Mouse (Mus musculus) intestine, embryonic 14.5 days (tissue): Measurements from ENCODE around the gene Higd1c. TPM values are rescaled to one million over a fixed set of nuclear protein-coding genes. Genes with fewer than 3 reads are reported as not detected.
"Not testable (repeated sequence)": the region's sequence is repeated elsewhere in the genome, so short reads cannot be mapped to it uniquely, and the experiment has no call there.

Experiments
- ATAC-seq: fragments of 200-750 bp; cut with Nextera tagmentation; replicated peaks from 2 replicates; pipeline ENCODE4 v1.8.0; 2017; ENCODE audit warnings: low read depth, moderate number of reproducible peaks, moderate TSS enrichment, moderate library complexity; ENCODE audit not compliant: low FRiP score, low TSS enrichment
- DNase-seq: peaks from one replicate; pipeline ENCODE4 v3.0.0-alpha.2; 2018; ENCODE audit warnings: low spot score
- H3K27ac ChIP-seq: fragments of 300-500 bp; sonication (generic); 2 replicates; pipeline ENCODE4 v1.5.1; 2014; ENCODE audit warnings: low read depth, mild to moderate bottlenecking, control low read depth
- H3K27me3 ChIP-seq: fragments of 300-500 bp; sonication (generic); replicated peaks from 2 replicates; pipeline ENCODE4 v1.6.1; 2014; ENCODE audit warnings: low read length, control low read depth; ENCODE audit not compliant: control insufficient read depth, insufficient read depth
- H3K36me3 ChIP-seq: fragments of 300-500 bp; sonication (generic); 2 replicates; pipeline ENCODE4 v1.6.1; 2014; ENCODE audit warnings: low read length, control low read depth; ENCODE audit not compliant: control insufficient read depth, insufficient read depth
- H3K4me1 ChIP-seq: fragments of 300-500 bp; sonication (generic); replicated peaks from 2 replicates; pipeline ENCODE4 v1.6.1; 2014; ENCODE audit warnings: low read length, control low read depth, mixed read lengths; ENCODE audit not compliant: control insufficient read depth, insufficient read depth
- H3K4me2 ChIP-seq: fragments of 300-500 bp; sonication (generic); 2 replicates; pipeline ENCODE4 v1.6.1; 2014; ENCODE audit warnings: low read length
- H3K4me3 ChIP-seq: fragments of 300-500 bp; sonication (generic); 2 replicates; pipeline ENCODE4 v1.5.1; 2014; ENCODE audit warnings: low read depth, low read length, control low read depth, mixed read lengths
- H3K9ac ChIP-seq: fragments of 300-500 bp; sonication (generic); 2 replicates; pipeline ENCODE4 v1.6.1; 2014; ENCODE audit warnings: mild to moderate bottlenecking, low read length
- H3K9me3 ChIP-seq: fragments of 300-500 bp; sonication (generic); 2 replicates; pipeline ENCODE4 v1.6.1; 2016; ENCODE audit warnings: low read length, control low read depth; ENCODE audit not compliant: control insufficient read depth
- WGBS: fragments of 180-500 bp; shearing (Covaris S2); extraction: QIAGEN DNeasy Blood & Tissue Kit; methylation state at CpG from one replicate; pipeline ENCODE4 v1.1.7; 2014; 5-methylcytosine and 5-hydroxymethylcytosine counted together
- polyA plus RNA-seq: library from polyadenylated mRNA; unstranded; fragments of >200 nt; fragmentation: Nextera tagmentation; extraction: Ambion mirVana; gene quantifications from 2 replicates; pipeline ENCODE4 v1.2.1, GENCODE M21; 2014

The Higd1c gene
- not detected in 2 replicates for polyA plus RNA-seq

GRCm38 (mm10) chr15:100364242-100364641 is at the start of gene Higd1c:
Gene Higd1c, plus strand, starts transcription at chr15:100364542.
- no peaks in the 10 kb centered on the region for H3K36me3 ChIP-seq
- 69% methylated on average over 7 of the region's 7 CpGs for WGBS
- no peak within 1 kb of the TSS for H3K27ac ChIP-seq
- H3K9ac ChIP-seq: no peak within 1 kb of the TSS
- 0 out of 2 replicates have a peak, but pooled peaks cover 3% of the 10 kb centered on the region for H3K9me3 ChIP-seq
- no peak within 1 kb of the TSS for H3K4me2 ChIP-seq
- H3K27me3 ChIP-seq: no peaks in the 10 kb centered on the region
- no peaks in the 10 kb centered on the region for H3K4me1 ChIP-seq
- DNase-seq (no peak), ATAC-seq (no peak)
- no peak within 1 kb of the TSS for H3K4me3 ChIP-seq

GRCm38 (mm10) chr15:100318014-100318671 is 46.2 kb upstream of the Higd1c start:
- H3K9me3 ChIP-seq, H3K36me3 ChIP-seq, H3K4me2 ChIP-seq, H3K4me1 ChIP-seq, H3K27ac ChIP-seq, H3K4me3 ChIP-seq, H3K9ac ChIP-seq, DNase-seq, ATAC-seq, H3K27me3 ChIP-seq: not testable (repeated sequence)
- 32% methylated on average over 4 of the region's 4 CpGs for WGBS

- Histone ChIP-seq H3K9me3 (no peaks in the 10 kb centered on the region), H3K27me3 (no peaks in the 10 kb centered on the region), H3K4me1 (peaks cover 5% of the 10 kb centered on the region; the same call in 1 of the 2 replicates), H3K36me3 (no peaks in the 10 kb centered on the region), H3K9ac (no peak overlapping the region), H3K27ac (peak overlapping the region; percentile 70), H3K4me2 (0 out of 2 replicates have a peak overlapping the region, but pooled peaks have one; percentile 11), H3K4me3 (no peak overlapping the region)
- no peak for DNase-seq
- ATAC-seq: no peak
- WGBS: 80% methylated on average over 1 of the region's 1 CpGs
These were observed 44.5 kb upstream of the Higd1c start for GRCm38 (mm10) chr15:100319884-100320283.

DNA sequence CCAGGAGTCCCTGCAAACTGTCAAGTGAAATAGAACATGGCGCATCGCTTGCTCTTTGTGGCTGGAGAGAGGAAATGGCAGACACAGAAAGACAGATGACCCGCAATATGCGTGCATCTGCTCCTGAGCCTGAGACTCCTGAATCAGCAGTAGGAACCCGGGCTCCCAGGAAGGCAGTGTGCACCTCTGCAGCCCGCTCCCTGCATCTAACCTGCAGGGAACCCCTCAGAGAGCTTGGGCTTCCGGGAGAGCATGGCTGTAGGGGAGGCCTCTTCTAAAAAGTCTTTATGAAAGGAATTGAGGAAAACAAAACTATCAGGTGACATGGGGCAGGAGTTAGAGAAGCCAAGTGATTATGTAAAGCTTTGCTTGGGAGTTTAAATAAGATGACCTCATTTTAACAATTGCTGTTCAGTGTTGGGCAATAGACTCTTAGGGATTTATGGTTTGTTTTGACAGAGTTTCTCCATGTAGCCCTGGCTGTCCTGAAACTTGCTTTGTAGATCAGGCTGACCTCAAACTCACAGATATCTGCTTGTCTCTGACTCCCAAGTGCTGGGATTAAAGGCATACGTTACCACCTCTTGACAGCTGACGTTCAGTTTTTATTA is 43.9 kb upstream of the Higd1c start:
- no peaks in the 10 kb centered on the region for H3K36me3 ChIP-seq
- 33% methylated on average over 9 of the region's 9 CpGs for WGBS
- ATAC-seq (0 out of 2 replicates have a peak, but pooled peaks have one; percentile 40), DNase-seq (peak; percentile 61)
- no peak overlapping the region for H3K4me3 ChIP-seq
- H3K27ac ChIP-seq: peak overlapping the region; percentile 70
- no peak overlapping the region for H3K9ac ChIP-seq
- H3K27me3 ChIP-seq: no peaks in the 10 kb centered on the region
- H3K4me2 ChIP-seq: 0 out of 2 replicates have a peak overlapping the region, but pooled peaks have one; percentile 11
- peaks cover 5% of the 10 kb centered on the region; the same call in 1 of the 2 replicates for H3K4me1 ChIP-seq
- no peaks in the 10 kb centered on the region for H3K9me3 ChIP-seq

- H3K4me3 ChIP-seq: no peak overlapping the region
- H3K4me1 ChIP-seq: peaks cover 5% of the 10 kb centered on the region; the same call in 1 of the 2 replicates
These were observed 43.2 kb upstream of the Higd1c start for GRCm38 (mm10) chr15:100321134-100321533.

DNA sequence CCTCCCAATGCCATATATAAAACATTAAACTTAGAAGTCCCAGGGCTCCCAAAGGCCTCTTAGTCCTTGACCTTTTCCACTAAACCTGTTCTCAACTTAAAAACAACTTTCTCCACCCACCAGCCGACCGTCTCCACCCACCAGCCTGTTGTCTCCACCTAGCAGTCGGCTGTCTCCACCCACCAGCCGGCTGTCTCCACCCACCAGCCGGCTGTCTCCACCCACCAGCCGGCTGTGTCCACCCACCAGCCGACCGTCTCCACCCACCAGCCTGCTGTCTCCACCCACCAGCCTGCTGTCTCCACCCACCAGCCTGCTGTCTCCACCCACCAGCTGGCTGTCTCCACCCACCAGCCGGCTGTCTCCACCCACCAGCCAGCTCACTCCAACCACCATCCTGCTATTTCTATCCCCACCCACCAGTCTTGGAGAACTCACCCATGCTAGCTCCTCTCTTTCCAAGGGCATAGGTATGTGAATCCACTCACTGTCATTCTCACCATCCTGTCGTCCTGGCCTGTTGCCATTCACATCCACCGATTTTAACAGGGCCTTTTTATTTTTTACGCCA is 40.2 kb upstream of the Higd1c start:
- no peak overlapping the region for H3K27ac ChIP-seq

More at GRCm38 (mm10) chr15:100321134-100321533, 43.2 kb upstream of the Higd1c start:
- 40% methylated on average over 5 of the region's 5 CpGs for WGBS
- ATAC-seq: no peak; the same call in 1 of the 2 replicates
- H3K9ac ChIP-seq: no peak overlapping the region
- DNase-seq: no peak
- no peaks in the 10 kb centered on the region for H3K36me3 ChIP-seq
- H3K27ac ChIP-seq: no peak overlapping the region
- no peaks in the 10 kb centered on the region for H3K27me3 ChIP-seq
- no peak overlapping the region for H3K4me2 ChIP-seq
- no peaks in the 10 kb centered on the region for H3K9me3 ChIP-seq

GRCm38 (mm10) chr15:100325235-100325634 is 39.1 kb upstream of the Higd1c start:
- Histone ChIP-seq H3K36me3 (no peaks in the 10 kb centered on the region), H3K4me2 (no peak overlapping the region), H3K9me3 (no peaks in the 10 kb centered on the region), H3K9ac (no peak overlapping the region), H3K27me3 (no peaks in the 10 kb centered on the region), H3K4me3 (no peak overlapping the region), H3K27ac (no peak overlapping the region), H3K4me1 (peaks cover 2% of the 10 kb centered on the region; the same call in 1 of the 2 replicates)
- 87% methylated on average over 3 of the region's 3 CpGs for whole genome bisulfite sequencing
- DNase-seq (no peak), ATAC-seq (no peak)

More for the DNA sequence above, 40.2 kb upstream of the Higd1c start:
- no peaks in the 10 kb centered on the region for H3K27me3 ChIP-seq
- no peak overlapping the region for H3K4me3 ChIP-seq
- no peak overlapping the region for H3K9ac ChIP-seq
- H3K4me1 ChIP-seq: peaks cover 5% of the 10 kb centered on the region; the same call in 1 of the 2 replicates
- no peak overlapping the region for H3K4me2 ChIP-seq
- no peaks in the 10 kb centered on the region for H3K36me3 ChIP-seq
- H3K9me3 ChIP-seq: no peaks in the 10 kb centered on the region
- ATAC-seq (no peak), DNase-seq (no peak)
- WGBS: 72% methylated on average over 12 of the region's 12 CpGs

DNA sequence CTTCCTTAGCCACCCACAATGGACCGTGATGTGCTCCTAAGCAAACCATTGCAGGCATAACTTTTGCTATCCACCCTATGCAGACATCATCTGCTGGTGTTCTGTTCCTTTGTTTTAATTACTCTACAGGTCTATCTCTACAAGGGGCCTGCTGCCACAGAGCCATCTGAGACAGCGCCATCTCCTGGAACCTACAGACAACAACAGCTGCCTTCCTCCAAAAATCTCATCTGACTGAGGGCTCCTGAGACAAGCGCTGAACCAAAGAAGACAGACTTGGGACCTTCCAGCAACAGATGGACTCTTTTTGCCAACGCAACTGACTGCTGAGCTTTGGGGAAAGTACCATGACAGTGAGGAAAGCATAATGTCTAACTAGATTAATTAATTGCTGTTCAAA is 36.3 kb upstream of the Higd1c start:
- H3K4me3 ChIP-seq, DNase-seq, H3K4me1 ChIP-seq, H3K27me3 ChIP-seq, H3K4me2 ChIP-seq, H3K27ac ChIP-seq, ATAC-seq, H3K9ac ChIP-seq, H3K36me3 ChIP-seq, H3K9me3 ChIP-seq: not testable (repeated sequence)
- WGBS: 66% methylated on average over 3 of the region's 4 CpGs
